Mouse (Mus musculus) forebrain, embryonic 14.5 days (tissue): ENCODE data around the gene Rb1. TPM values are rescaled to one million over a fixed set of nuclear protein-coding genes. Genes with fewer than 3 reads are reported as not detected.

Source experiments
- ATAC-seq: fragments of 200-750 bp; cut with Nextera tagmentation; 2 replicates; pipeline ENCODE4 v1.8.0; 2017; ENCODE audit warnings: mild to moderate bottlenecking, moderate library complexity
- DNase-seq: peaks from one replicate; pipeline ENCODE4 v3.0.0-alpha.2; 2015; ENCODE audit warnings: low spot score
- H3K27ac ChIP-seq: fragments of 300-500 bp; sonication (generic); 2 replicates; pipeline ENCODE4 v1.5.1; 2014; ENCODE audit warnings: low read depth, mild to moderate bottlenecking, control low read depth, low read length, moderate library complexity
- H3K27me3 ChIP-seq: fragments of 300-500 bp; sonication (generic); replicated peaks from 2 replicates; pipeline ENCODE4 v1.6.1; 2014; ENCODE audit warnings: low read length, control low read depth, mixed read lengths; ENCODE audit not compliant: control insufficient read depth, insufficient read depth
- H3K36me3 ChIP-seq: fragments of 300-500 bp; sonication (generic); 2 replicates; pipeline ENCODE4 v1.6.1; 2014; ENCODE audit warnings: low read length, control low read depth; ENCODE audit not compliant: control insufficient read depth, insufficient read depth
- H3K4me1 ChIP-seq: fragments of 300-500 bp; sonication (generic); 2 replicates; pipeline ENCODE4 v1.6.1; 2014; ENCODE audit warnings: antibody characterized with exemption, low read length, control low read depth; ENCODE audit not compliant: control insufficient read depth, insufficient read depth
- H3K4me2 ChIP-seq: fragments of 300-500 bp; sonication (generic); 2 replicates; pipeline ENCODE4 v1.6.1; 2014; ENCODE audit warnings: mild to moderate bottlenecking, control low read depth, low read length
- H3K4me3 ChIP-seq: fragments of 300-500 bp; sonication (generic); 2 replicates; pipeline ENCODE4 v1.5.1; 2014; ENCODE audit warnings: low read depth, low read length, control low read depth
- H3K9ac ChIP-seq: fragments of 300-500 bp; sonication (generic); 2 replicates; pipeline ENCODE4 v1.6.1; 2014; ENCODE audit warnings: mild to moderate bottlenecking, low read length, control low read depth, moderate library complexity
- H3K9me3 ChIP-seq: fragments of 300-500 bp; sonication (generic); replicated peaks from 2 replicates; pipeline ENCODE4 v1.6.1; 2016; ENCODE audit warnings: low read length, control low read depth, mixed read lengths; ENCODE audit not compliant: control insufficient read depth
- WGBS: fragments of 180-500 bp; shearing (Covaris S2); extraction: QIAGEN DNeasy Blood & Tissue Kit; methylation state at CpG from one replicate; pipeline ENCODE4 v1.1.7; 2014; 5-methylcytosine and 5-hydroxymethylcytosine counted together
- polyA plus RNA-seq: library from polyadenylated mRNA; unstranded; fragments of >200 nt; fragmentation: Nextera tagmentation; extraction: Ambion mirVana; gene quantifications from 2 replicates; pipeline ENCODE4 v1.2.1, GENCODE M21; 2014

The Rb1 gene
- polyA plus RNA-seq, 1 experiment from 2014 or later = 28.5 TPM

GRCm38 (mm10) chr14:73266166-73266565, 59.5 kb downstream of the Rb1 start:
- Histone ChIP-seq H3K4me2 (no peak overlapping the region), H3K9me3 (peaks cover 10% of the 10 kb centered on the region; the same call in 1 of the 2 replicates), H3K9ac (no peak overlapping the region), H3K27me3 (no peaks in the 10 kb centered on the region), H3K4me3 (no peak overlapping the region), H3K27ac (no peak overlapping the region), H3K36me3 (peaks cover 20% of the 10 kb centered on the region), H3K4me1 (no peaks in the 10 kb centered on the region)
- ATAC-seq (no peak), DNase-seq (no peak)
- 81% methylated on average over 3 of the region's 3 CpGs for WGBS

- H3K4me1 ChIP-seq = no peaks in the 10 kb centered on the region
- H3K27ac ChIP-seq = no peak overlapping the region
- DNase-seq (no peak), ATAC-seq (no peak)
- H3K4me3 ChIP-seq = no peak overlapping the region
- 93% methylated on average over 9 of the region's 9 CpGs for WGBS
- no peak overlapping the region for H3K4me2 ChIP-seq
- no peaks in the 10 kb centered on the region for H3K27me3 ChIP-seq
- no peak overlapping the region for H3K9ac ChIP-seq
- peaks cover 13% of the 10 kb centered on the region for H3K36me3 ChIP-seq
- peaks cover 10% of the 10 kb centered on the region; the same call in 1 of the 2 replicates for H3K9me3 ChIP-seq
Measured at GRCm38 (mm10) chr14:73262210-73262609, 63.4 kb downstream of the Rb1 start.

GRCm38 (mm10) chr14:73258181-73258580, 67.4 kb downstream of the Rb1 start:
- Histone ChIP-seq H3K4me1 (no peaks in the 10 kb centered on the region), H3K27me3 (no peaks in the 10 kb centered on the region), H3K4me2 (no peak overlapping the region), H3K4me3 (no peak overlapping the region), H3K9me3 (no peaks in the 10 kb centered on the region), H3K27ac (no peak overlapping the region), H3K9ac (no peak overlapping the region), H3K36me3 (peaks cover 7% of the 10 kb centered on the region)
- 75% methylated on average over 4 of the region's 4 CpGs for WGBS
- DNase-seq (no peak), ATAC-seq (no peak)

- ATAC-seq = no peak
- 85% methylated on average over 7 of the region's 7 CpGs for WGBS
- no peak overlapping the region for H3K4me3 ChIP-seq
Measured at GRCm38 (mm10) chr14:73257348-73257747, 68.3 kb downstream of the Rb1 start.

GRCm38 (mm10) chr14:73255426-73255970, 70.1 kb downstream of the Rb1 start:
- Histone ChIP-seq H3K9ac (no peak overlapping the region), H3K9me3 (no peaks in the 10 kb centered on the region), H3K27me3 (no peaks in the 10 kb centered on the region), H3K4me3 (no peak overlapping the region), H3K36me3 (no peaks in the 10 kb centered on the region), H3K4me2 (no peak overlapping the region), H3K4me1 (no peaks in the 10 kb centered on the region), H3K27ac (no peak overlapping the region)
- 63% methylated on average over 3 of the region's 3 CpGs for WGBS
- no peak for DNase-seq
- no peak for ATAC-seq

More at GRCm38 (mm10) chr14:73257348-73257747, 68.3 kb downstream of the Rb1 start:
- no peaks in the 10 kb centered on the region for H3K27me3 ChIP-seq
- H3K36me3 ChIP-seq = peaks cover 5% of the 10 kb centered on the region
- H3K9me3 ChIP-seq = no peaks in the 10 kb centered on the region
- no peaks in the 10 kb centered on the region for H3K4me1 ChIP-seq
- DNase-seq = no peak
- no peak overlapping the region for H3K9ac ChIP-seq
- H3K27ac ChIP-seq = no peak overlapping the region
- no peak overlapping the region for H3K4me2 ChIP-seq

DNA sequence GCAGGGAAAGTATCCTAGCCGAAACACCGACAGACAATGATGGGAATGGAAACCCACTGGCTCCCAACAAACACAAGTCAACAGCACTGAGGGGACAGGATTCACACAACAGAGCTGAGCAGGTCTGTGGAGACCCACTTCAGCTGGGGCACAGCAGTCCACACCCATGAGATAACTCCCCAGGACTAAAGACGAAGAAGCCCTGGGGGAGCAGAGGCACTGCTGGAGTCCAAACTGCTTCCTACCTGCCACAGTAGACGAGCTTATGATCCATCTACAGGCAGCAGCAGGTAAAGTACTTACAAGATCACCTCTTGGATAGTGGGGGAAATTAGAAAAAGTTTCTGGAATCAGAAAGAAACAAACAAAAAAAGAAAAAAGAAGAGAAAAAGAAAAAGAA, 71.2 kb downstream of the Rb1 start:
- DNase-seq (no peak), ATAC-seq (no peak)
- WGBS = 75% methylated on average over 4 of the region's 4 CpGs
- Histone ChIP-seq H3K4me3 (no peak overlapping the region), H3K36me3 (0 out of 2 replicates have a peak, but pooled peaks cover 4% of the 10 kb centered on the region), H3K4me2 (no peak overlapping the region), H3K9me3 (no peaks in the 10 kb centered on the region), H3K9ac (no peak overlapping the region), H3K27ac (no peak overlapping the region), H3K27me3 (no peaks in the 10 kb centered on the region), H3K4me1 (no peaks in the 10 kb centered on the region)

GRCm38 (mm10) chr14:73253453-73254251, 72.0 kb downstream of the Rb1 start:
- Histone ChIP-seq H3K27ac (no peak overlapping the region), H3K4me3 (no peak overlapping the region), H3K9me3 (no peaks in the 10 kb centered on the region), H3K36me3 (0 out of 2 replicates have a peak, but pooled peaks cover 4% of the 10 kb centered on the region), H3K9ac (no peak overlapping the region), H3K4me1 (no peaks in the 10 kb centered on the region), H3K4me2 (no peak overlapping the region), H3K27me3 (no peaks in the 10 kb centered on the region)
- ATAC-seq = no peak
- no peak for DNase-seq
- 54% methylated on average over 6 of the region's 6 CpGs for WGBS

- Histone ChIP-seq H3K36me3 (0 out of 2 replicates have a peak, but pooled peaks cover 4% of the 10 kb centered on the region), H3K9ac (no peak overlapping the region), H3K4me3 (no peak overlapping the region), H3K27me3 (no peaks in the 10 kb centered on the region), H3K4me1 (no peaks in the 10 kb centered on the region), H3K9me3 (no peaks in the 10 kb centered on the region), H3K27ac (no peak overlapping the region), H3K4me2 (no peak overlapping the region)
- no peak for DNase-seq
- WGBS = 37% methylated on average over 2 of the region's 2 CpGs
- ATAC-seq = no peak
Measured at GRCm38 (mm10) chr14:73252276-73252675, 73.3 kb downstream of the Rb1 start.

DNA sequence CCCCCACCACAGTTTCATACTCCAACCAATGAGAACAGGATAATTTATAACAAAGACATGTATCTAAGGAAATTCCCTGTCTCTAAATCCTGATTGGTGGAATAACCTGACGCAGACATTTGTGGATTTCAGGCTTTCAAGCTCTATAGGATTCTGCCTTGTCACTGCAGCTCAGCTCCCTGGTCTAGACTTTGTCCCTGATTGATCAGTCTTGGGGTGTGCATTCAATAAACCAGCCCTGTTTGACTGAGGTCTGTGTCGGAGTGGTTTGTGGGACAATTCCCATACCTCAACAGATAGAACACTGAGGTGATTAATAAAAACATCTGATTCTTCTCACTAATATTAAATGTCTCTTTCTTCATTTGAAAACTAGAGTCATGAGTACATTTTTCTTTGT, 75.6 kb downstream of the Rb1 start:
- 0 out of 2 replicates have a peak, but pooled peaks cover 4% of the 10 kb centered on the region for H3K36me3 ChIP-seq
- no peaks in the 10 kb centered on the region for H3K9me3 ChIP-seq
- DNase-seq (no peak), ATAC-seq (no peak)
- no peak overlapping the region for H3K27ac ChIP-seq
- no peaks in the 10 kb centered on the region for H3K4me1 ChIP-seq
- no peaks in the 10 kb centered on the region for H3K27me3 ChIP-seq
- no peak overlapping the region for H3K4me2 ChIP-seq
- no peak overlapping the region for H3K9ac ChIP-seq
- no peak overlapping the region for H3K4me3 ChIP-seq
- 91% methylated on average over 2 of the region's 2 CpGs for WGBS
